Mouse (Mus musculus) left cerebral cortex, postnatal 10 days (tissue): Measurements from ENCODE around the gene Mgat5. TPM values are rescaled to one million over a fixed set of nuclear protein-coding genes. Genes with fewer than 3 reads are reported as not detected.

Source experiments
- DNase-seq, 2 experiments: peaks; one replicate each; pipeline ENCODE4 v3.0.0; 2021 to 2022; ENCODE audit warnings: low spot score in 2 of 2, mixed read lengths in 1 of 2; ENCODE audit errors: extremely low spot score in 1 of 2
- intact Hi-C: fragments of 180-260 bp; cut with DNase I; formaldehyde crosslinking; loops from one replicate; pipeline ENCODE4 v1.15.1; 2025
- total RNA-seq, 2 experiments: library from RNA; stranded (reverse); gene quantifications; 2 replicates each; pipeline ENCODE4 v1.2.3; 2021

Mgat5 gene
- total RNA-seq, 2 experiments from 2014 or later, result 76.8 to 77.1 TPM

GRCm38 (mm10) chr1:127507042-127507650, 302.3 kb downstream of the Mgat5 start:
- intact Hi-C loops, result no loop called here
- DNase-seq, result no peak

DNA sequence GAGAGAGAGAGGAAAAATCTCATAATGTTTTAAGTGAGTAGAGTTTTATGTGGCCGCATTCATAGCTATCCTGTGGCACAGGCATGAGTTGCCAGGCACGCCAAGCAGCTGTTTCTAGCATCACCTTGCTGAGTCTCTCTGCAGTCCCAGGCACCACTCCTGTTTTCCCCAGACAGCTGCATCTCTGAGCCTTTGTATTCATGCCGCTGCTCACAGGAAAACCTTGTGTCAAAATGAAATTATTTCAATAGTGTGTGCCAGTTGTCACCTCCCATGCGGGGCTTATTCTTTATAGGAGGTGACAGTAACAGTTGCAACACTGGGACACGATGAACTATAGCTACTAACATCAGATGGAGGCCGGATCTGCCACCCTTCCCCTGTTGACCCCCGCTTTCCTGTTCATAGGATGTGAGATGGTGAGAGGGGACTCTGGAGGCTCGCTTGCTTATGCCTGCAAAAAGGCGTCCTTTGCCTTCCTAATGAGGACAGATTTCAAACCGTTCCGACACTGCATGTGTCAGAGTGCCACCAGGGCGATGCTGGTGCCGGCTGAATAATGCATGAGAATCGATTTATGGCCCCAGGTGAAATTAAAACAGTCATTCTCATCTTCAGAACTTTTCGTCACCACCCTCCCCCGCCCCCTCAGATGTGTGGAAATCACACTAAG, 303.4 kb downstream of the Mgat5 start:
- DNase-seq, result no peak
- intact Hi-C loops, result no loop called here

DNA sequence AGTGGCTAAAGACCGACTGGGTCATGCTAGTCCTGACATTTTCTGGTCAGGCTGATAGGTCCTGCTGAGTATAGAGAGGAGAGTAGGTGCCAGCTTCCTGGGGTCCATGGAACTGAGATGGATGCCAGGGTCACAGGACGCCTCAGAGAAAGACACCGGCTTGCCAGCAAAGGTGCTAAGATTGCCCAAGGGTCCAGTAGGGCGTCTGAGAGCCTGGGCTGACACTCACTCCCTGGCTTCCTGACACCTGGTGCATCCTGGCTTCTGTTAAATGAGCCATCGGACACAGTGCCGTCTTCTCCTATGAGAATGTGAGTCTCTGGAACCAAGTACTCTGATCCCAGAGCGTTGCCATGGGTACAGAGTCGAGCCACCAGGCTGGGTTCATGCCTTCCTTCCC, 304.1 kb downstream of the Mgat5 start:
- DNase-seq, result no peak
- intact Hi-C loops, result no loop called here

DNA sequence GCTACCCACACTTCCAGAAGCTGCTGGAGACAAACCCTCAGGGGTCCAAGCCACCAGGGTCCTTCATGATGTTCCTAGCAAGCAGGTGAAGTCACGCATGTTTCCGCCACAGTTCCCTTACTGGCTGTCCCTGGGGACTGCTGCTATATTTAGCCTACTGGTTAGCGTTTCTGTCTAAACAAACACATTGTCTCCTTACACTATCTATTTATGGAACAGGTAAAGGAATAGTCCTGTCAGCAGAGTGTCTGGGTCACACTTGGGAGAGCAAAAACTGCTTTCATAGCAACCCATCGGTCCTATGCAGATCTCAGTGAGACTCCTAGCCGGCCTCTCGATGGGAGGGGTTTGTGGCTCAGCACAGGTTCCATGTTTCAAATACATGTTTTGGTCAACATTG, 306.5 kb downstream of the Mgat5 start:
- no peak for DNase-seq
- intact Hi-C loops, result loop anchor here (5.0 kb wide), 1 partner anchor 236 kb away; no protein-coding TSS in a partner anchor

DNA sequence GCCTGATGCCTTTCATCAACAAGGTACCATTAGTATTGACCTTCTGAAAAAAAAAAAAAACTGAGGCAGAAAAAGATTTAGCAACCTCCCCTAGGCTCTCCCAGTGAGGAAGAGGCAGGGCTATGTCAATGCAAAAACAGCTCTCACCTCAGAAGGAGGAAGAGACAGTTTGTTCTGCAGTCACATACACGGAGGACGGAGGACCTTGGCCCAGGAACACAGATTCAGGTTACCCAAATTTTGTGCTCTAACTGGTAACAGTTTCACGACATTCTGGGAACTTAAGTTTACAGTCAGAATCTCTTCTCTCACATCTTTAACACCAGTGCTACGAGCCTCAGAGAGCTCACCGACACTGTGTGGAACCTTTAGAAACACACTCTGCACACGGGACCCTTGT, 307.9 kb downstream of the Mgat5 start:
- DNase-seq, result no peak
- intact Hi-C loops, result loop anchor here (5.0 kb wide), 1 partner anchor 235 kb away; no protein-coding TSS in a partner anchor

DNA sequence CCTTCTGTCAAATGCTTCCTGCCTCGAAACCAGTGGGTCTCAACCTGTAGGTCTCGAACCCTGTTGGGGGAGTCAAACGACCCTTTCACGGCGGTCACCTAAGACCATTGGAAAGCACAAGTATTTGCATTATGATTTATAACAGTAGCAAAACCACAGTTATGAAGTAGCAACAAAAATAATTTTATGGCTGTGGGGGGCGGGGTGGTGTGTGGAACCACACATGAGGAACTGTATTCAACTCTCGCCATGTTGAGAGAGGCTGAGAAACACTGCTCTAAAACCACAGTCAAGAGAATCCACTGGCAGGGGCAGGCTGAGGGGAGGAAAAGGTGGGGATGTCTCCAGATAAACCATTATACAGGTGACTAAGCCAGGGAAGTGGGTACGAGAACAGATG, 308.3 kb downstream of the Mgat5 start:
- intact Hi-C loops, result loop anchor here (5.0 kb wide), 1 partner anchor 234 kb away; no protein-coding TSS in a partner anchor
- no peak for DNase-seq

- intact Hi-C loops, result loop anchor here (5.0 kb wide), 1 partner anchor 234 kb away; no protein-coding TSS in a partner anchor
These were observed 308.8 kb downstream of the Mgat5 start for GRCm38 (mm10) chr1:127513664-127514063.

GRCm38 (mm10) chr1:127514479-127514878, 309.7 kb downstream of the Mgat5 start:
- DNase-seq, result no peak
- intact Hi-C loops, result loop anchor here (5.0 kb wide), 1 partner anchor 233 kb away; no protein-coding TSS in a partner anchor

More at GRCm38 (mm10) chr1:127513664-127514063, 308.8 kb downstream of the Mgat5 start:
- DNase-seq, result no peak

GRCm38 (mm10) chr1:127514888-127515287, 310.1 kb downstream of the Mgat5 start:
- no peak for DNase-seq
- intact Hi-C loops, result loop anchor here (5.0 kb wide), 1 partner anchor 232 kb away; no protein-coding TSS in a partner anchor

DNA sequence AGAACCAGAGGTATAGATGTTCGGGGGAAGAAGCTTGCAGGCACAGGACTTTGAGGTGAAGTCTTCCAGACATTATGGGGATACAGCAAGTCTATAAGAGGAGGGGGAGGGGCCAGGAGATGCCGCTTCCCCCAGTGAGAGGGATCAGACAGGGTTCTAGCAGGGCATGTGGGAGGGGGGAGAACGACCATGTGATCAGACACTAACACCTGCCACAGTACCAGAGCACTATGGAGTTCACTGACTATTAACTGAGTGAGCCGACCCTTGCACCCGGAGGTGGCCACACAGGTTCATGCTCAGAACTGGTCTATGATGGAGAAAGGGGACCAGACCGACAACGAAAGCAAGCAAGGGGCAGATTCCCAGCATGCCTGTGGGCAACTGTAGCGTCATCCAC, 318.5 kb downstream of the Mgat5 start:
- intact Hi-C loops, result no loop called here
- DNase-seq, result no peak

- intact Hi-C loops, result loop anchor here (10.0 kb wide), 1 partner anchor 144 kb away; the partner anchor contains the start of gene Tmem163
- no peak for DNase-seq
These were observed 326.2 kb downstream of the Mgat5 start for GRCm38 (mm10) chr1:127530849-127531580.

GRCm38 (mm10) chr1:127531723-127532122, 326.9 kb downstream of the Mgat5 start:
- DNase-seq, result no peak
- intact Hi-C loops, result loop anchor here (10.0 kb wide), 1 partner anchor 143 kb away; the partner anchor contains the start of gene Tmem163

GRCm38 (mm10) chr1:127536448-127536847, 331.6 kb downstream of the Mgat5 start:
- intact Hi-C loops, result loop anchor here (10.0 kb wide), 1 partner anchor 138 kb away; the partner anchor contains the start of gene Tmem163
- DNase-seq, result no peak

DNA sequence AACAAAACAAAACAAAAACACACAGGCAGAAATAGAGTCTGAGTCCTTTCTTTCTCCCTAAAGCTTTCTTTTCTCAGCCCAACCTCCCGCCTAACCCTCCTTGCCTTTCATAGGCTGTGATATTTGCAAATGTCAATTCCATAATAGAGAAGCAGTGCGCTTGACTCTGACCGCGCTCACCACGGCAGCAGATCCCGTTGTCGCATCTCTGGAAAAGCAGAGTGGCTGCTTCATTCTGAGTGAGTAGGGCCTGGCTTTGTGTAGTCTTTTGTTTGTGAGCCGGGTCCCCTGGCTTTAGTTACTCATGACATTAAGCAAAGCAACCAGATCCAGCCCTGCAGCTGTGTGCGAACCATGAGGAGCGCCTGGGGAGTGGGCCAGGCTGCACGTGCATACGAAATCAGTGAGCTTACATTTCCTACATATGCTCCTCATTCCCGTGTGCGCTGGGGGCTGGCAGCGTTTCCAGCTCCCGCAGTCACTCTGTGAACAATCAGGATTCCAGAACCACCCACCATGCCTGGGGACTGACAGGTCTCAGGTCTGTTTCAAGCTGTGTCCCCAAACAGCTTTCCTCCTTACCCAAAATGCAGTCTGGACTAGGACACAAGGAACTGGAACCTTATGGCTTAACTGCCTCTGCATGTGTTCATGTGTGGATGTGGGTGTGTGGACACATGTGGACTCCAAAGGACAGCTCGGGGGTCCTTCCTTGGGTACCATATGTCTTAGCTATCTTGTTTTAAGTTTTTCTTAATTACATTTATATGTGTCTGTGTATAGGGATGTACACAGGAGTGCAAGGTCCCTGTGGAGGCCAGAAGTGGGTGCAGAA, 332.6 kb downstream of the Mgat5 start:
- intact Hi-C loops, result loop anchor here (10.0 kb wide), 1 partner anchor 137 kb away; the partner anchor contains the start of gene Tmem163
- DNase-seq, result peak; percentile 39
